Mouse (Mus musculus) monocyte, adult 59 days (primary cell): ENCODE data around the gene Mfsd8. TPM values are rescaled to one million over a fixed set of nuclear protein-coding genes. Genes with fewer than 3 reads are reported as not detected.

Experiments
- total RNA-seq, 2 experiments: library from RNA; stranded (reverse); gene quantifications; one replicate each; pipeline ENCODE4 v1.2.4; 2023

The Mfsd8 gene
- total RNA-seq, result 10 to 100 TPM in 1 of 2 experiments, 1 to 10 TPM in 1; 8.4 to 10.1 TPM

DNA sequence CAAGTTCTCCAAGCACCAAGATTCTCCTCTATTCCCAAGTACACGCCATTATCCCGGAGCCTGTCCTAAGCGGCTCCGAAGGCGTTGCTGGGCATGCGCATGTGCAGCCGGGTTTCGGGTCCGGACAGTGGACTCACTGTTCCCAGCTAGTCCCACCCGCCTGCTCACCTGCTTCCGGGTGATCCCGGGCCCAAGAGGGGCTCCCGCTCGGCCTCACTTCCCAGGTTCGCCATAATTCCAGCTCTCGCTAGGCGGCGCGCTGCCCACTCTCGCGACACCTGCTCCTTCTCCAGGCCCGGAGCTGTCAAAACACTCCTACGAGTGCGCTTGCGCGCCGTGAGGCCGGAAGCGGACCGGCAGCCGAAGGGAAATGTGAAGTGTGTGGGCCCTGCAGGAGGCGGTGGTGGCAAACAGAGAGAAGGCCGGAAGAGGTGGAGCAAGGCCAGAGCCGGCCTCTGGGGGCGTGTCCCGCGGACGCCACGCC is at the start of gene Mfsd8:
Gene Mfsd8 (minus strand): TSS at position 414 of the 484 bp plus-strand sequence.

DNA sequence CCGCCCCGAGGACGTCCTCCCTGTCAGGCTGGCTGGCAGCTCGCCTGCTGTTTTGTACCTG is 101 bp upstream of the Mfsd8 start, which contains the start of gene Abhd18:
Gene Abhd18 (plus strand): TSS at position 14 of the 61 bp plus-strand sequence.

DNA sequence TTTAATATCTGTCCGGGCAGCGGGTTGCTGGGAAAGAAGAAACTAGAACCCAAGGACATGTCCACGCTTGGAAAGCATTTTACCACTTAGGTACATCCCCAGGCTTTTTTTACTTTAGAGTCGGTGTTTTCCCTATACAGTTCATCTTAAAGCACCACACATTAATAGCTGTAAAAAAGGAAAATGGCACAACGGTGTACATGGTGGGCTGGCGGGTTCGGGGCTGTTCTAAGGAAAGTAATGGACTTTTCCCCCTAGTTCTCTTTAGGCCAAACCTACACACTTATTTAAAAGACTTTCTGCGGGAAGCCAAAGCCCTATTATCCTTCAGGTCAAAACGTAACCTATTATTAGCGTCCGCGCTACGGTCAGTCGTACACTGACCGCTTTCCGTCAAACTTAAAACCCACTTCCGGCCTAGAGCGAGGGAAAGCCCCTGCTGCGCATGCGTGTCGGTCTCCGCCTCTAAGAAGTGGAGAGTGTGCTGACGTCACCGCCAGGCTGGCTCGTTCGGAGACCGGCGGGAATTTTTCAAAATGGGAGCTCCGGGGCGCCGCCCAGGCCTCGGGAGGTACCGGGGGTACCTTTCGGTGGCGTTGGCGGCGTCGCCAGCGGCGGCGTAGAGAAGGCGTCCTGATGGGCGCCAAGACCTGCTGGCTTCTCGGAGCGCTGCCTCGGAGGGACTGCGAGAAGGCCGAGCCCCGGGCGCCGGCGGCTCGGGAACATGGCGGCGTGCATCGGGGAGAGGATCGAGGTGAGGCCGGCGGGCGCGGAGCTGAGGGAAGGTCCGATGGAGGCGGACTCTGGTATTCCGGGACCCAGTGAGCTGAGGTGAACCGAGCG is 46.9 kb downstream of the Mfsd8 start, which contains the start of gene Plk4:
Gene Plk4 (plus strand): TSS at position 490 of the 843 bp plus-strand sequence.

Other genes starting within 250 kb of the Mfsd8 start
- gene Slc25a31, start 138.0 kb downstream of the Mfsd8 start, total RNA-seq, result not detected
- 10 to 100 TPM; 24.0 to 27.6 TPM for gene Hspa4l, start 102.4 kb downstream of the Mfsd8 start, total RNA-seq
- 10 to 100 TPM in 1 of 2 experiments, 1 to 10 TPM in 1; 8.1 to 10.4 TPM for gene Plk4, start 46.9 kb downstream of the Mfsd8 start, total RNA-seq
- gene Abhd18, start 84 bp upstream of the Mfsd8 start, total RNA-seq, result 1 to 10 TPM; 6.2 to 6.3 TPM
- not detected for gene 1700034I23Rik, start 55.7 kb upstream of the Mfsd8 start, total RNA-seq
- gene Larp1b, start 102.9 kb upstream of the Mfsd8 start, total RNA-seq, result 10 to 100 TPM; 15.7 to 17.8 TPM
- 10 to 100 TPM; 18.1 to 18.4 TPM for gene Pgrmc2, start 236.2 kb upstream of the Mfsd8 start, total RNA-seq